Mouse (Mus musculus) frontal cortex, postnatal 10 days (tissue): ENCODE results near the gene Rnf20.
"Not testable (repeated sequence)": the region's sequence is repeated elsewhere in the genome, so short reads cannot be mapped to it uniquely, and the experiment has no call there.

ENCODE experiments used
- DNase-seq, 2 experiments: peaks; one replicate each; pipeline ENCODE4 v3.0.0; 2022; ENCODE audit warnings: low spot score in 2 of 2, mixed read lengths in 1 of 2

The Rnf20 gene

DNA sequence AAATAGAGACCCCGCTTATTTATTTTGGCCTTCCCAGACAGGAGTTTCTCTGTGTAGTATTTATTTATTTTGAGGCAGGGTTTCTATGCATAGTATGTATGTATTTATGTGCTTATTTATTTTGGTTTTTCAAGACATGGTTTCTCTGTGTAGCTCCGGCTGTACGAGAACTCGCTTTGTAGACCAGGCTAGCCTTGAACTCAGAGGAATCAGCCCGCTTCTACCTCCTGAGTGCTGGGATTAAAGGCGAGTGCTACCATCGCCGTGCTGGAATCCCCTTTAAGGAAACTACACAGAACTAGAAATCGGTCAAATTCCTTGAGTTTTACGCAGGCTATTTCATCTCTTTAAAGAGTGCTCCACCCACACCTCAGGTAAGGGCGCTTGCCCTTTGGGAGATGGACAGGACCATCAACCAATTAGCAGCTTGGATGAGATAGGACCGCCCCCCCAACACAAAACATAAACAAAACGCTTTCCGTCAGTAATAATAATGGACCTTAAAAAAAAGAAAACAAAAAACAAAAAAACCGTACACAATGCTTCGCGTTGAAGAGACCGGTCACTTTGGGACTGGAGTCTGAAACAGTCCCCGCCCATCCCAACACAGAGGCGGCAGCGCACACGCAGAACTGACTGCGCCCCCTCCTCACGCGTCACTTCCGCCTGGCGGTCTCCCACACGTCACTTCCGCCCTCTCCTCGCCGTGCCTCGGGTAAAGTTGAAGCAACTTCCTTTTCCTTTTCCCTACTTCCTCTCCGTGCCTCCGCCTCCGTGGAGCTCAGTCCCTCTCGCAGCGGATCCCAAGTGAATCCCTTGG, at the start of gene Rnf20:
Gene Rnf20 (plus strand): TSS at position 688 of the 820 bp plus-strand sequence.
- peak; percentile 94 to 95 for DNase-seq

DNA sequence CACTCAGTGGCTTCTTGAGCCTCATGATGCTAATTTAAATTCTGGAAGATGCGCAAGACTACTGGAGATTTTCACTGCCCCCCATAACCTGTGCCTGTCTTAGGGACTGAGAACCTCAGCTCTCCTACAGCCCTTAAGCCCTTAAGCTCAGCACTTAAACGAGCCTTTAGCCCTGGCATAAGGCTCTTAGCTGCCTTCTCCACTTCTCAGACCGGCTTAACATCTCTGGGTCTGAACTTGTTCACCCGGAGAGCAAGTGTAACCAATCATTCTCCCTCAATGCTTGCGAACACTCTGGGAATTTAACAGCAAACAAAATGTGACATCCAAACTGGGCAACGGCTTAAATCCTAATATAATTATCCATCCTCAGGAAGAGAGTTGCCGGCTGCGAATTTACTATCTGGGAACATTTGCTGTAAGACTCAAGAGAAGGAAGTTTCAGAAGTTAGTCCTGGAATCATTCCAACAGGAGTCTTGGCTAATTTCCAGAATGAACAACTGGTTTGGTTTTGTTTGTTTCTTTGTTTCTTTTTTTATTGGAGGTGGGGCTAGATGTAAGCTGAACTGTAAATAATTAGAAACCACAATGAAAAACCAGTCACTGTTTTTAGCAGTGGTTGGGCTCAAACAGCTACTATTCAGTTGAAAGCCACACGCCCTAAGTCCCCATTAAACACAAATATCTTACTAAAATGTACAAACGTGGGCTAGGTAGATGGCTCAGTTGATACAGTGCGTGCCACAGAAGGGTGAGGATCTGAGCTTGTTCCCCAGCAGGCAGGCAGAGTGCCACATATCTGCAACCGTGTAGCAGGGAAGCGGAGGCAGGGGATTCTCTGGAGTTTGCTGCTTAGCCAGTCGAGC, 47.6 kb upstream of the Rnf20 start:
- no peak for DNase-seq

DNA sequence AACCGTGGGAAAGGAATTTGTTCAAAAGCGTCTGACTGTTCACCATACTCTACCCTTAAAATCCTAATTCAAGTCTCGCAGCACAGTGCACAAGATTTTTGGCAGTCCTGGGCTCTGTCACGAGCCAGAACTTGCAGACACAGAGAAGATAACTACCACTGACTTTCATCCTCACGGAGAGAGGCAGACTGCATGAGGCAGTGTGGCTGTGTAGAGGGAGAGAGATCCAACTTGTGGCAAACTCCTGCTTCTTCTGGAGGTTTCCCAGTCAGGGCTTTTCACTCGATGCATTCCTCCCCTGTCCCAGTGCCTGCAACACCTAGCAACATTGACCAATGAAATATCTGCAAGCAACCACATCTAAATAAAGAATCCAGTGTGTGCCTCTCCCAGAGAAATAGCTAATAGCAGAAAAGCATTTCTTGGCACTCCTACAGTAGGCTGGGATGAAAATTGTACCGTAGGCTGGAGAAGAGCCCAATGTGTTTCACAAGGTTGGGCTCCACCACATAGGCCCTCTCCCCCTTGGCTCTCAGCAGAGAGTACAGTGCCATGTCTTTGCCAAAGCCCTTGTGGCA, 46.2 kb upstream of the Rnf20 start:
- DNase-seq = no peak

DNA sequence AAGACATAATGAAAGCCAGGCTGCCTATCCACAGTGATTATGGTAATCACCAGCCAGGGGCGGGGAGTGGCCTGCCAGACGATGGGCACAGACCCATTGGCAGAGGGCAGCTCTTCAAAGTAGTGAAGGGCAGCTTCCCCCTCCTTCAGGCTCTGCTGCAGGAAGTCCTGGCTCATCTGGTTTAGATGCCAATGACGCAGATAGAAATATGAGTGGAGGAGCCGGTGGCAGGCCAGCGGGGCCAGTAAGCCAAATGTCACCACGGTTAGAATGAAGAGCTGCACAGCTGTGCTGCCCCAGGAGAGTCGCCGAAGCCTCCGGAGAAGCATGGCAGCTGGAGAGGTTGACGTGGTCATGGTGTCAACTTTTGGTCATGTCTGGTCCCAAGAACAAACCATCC, 45.0 kb upstream of the Rnf20 start:
- no peak for DNase-seq

DNA sequence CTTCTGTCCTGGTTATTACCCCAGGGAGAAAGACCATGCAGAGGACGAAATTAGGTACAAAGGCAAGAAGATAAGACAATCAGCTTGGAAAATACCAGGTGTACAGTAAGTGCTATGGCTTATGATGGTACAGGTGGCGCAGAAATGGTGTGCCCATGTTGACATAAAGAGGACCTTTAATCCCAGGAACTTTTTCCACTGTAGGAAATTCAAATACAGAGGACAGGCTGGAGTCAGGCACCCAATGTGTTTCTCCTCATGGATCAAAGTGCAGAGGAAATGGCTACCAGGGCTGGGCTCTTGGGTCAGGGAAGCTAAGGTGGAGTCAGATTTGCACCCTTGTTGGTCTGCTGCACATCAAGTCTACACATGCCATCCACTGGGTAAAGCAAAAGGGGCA, 41.7 kb upstream of the Rnf20 start:
- DNase-seq = no peak

DNA sequence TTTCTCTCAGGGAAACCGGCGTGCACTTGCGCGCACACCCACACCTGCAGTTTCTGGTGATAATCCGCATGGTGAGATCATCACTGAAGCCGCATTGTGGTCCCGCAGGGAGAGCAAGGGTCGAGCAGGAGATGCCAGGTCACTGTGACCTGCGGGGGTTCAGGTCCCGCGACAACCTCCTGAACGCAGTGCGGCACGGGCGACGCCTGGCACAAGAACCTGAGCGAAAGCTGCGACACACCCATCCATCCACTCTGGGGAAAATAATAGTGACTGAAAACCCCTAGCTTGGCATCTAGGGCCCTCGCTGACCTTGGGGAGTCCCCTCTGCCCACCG, 35.0 kb upstream of the Rnf20 start:
- DNase-seq = no peak

DNA sequence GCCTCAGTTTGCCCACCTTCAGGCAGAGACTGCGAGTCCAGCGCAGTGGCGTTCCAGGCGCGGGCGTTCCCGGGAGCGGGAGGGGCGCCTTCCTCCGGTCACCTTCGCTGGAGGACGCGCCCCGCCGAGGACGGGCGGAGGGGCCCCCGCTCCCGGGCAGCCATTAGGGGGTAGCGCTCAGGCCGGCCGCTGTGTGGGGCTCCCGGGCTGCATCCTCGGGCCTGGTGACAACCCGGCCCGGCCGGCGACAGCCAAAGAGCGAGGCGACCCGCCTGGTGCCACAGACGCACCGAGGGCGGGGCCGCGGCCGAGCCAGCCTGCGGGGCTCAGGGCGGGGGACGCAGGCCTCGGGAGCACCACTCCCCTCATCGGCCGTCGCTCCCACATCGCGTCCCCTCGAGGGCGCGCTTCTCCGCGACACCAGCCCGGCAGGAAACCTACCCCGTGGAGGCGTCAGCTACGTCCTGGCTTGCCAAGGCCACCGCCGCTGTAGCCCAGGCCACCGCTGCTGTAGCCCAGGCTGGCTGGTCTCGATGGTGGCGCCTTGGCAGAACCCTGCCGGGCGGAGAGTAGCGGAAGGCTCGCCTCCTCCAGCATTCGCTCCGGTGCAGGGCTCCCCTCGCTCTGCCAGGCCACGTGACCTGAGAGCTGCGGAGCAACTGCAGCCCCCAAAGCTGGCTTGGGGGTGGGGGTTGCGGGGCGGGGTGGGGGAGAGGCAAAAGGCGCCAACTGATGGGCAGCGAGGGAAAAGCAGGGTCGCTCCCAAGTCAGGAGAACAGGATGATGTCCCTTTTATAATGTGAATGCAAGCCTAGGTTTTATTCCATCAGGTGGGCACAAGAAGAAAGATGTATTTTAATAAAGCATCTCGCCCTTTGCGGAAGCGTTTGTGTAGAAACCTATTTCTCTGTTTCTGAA, 34.4 kb upstream of the Rnf20 start, which contains the start of gene Tmem246:
Gene Tmem246 (minus strand): TSS at position 694 of the 918 bp plus-strand sequence.
- peak; percentile 50 to 75 for DNase-seq

DNA sequence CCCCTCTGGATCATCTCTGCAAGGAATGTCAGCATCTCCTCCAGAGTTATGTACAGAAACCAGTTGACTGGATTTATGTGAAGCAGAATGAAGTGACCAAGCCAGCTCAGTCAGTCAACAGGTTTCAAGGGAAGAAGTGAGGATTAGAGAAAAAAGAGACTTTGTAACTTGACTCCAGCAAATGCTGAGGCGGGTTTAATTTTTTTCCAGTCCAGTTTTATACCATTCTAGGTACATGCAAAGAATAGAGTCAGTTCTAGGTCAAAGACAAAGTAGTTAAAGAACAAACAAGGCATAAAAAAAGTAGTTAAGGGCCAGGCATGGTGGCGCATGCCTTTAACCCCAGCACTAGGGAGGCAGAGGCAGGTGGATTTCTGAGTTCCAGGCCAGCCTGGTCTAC, 28.6 kb upstream of the Rnf20 start:
- DNase-seq = no peak

DNA sequence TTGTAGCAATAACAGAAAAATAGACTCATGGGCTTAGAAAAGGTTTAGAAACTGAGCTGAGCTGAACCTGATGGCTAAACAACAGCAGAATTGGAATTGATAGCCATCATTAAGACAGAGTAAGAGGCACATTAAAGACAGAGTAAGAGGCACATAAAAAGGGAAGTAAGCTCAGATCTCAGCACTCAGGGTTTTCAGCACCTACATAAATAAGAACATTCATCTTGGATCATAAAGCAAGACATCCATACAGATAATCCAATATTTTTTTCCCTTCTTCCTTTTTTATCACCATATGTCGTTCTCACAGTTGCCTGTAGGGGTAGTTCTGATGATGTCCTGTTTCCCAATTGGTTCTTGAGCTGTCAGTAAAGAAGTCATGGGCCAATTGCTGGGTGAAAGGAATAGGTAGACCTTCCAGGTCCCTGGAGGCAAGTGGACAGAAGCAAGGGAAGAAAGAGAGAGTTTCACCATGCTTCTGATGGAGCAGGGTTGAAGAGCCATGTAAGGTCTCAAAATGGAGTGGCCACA, 27.7 kb upstream of the Rnf20 start:
- DNase-seq = no peak

DNA sequence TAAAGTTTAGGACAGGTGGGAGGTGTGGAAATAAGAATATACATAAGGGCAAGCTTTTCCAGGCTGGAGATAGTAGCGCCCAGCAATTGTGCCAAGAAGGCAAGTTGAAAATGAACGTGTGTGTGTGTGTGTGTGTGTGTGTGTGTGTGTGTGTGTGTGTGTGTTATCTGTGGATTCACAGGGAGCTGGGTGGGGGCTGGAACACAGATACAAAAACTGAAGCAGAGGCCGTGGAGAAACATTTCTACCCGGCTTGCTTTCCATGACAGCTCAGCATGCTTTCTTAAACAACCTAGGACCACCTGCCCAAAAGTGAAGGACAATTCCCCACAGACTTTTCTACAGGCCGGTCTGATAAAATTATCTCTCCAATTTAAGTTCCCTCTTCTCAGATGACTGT, 27.2 kb upstream of the Rnf20 start:
- no peak for DNase-seq

DNA sequence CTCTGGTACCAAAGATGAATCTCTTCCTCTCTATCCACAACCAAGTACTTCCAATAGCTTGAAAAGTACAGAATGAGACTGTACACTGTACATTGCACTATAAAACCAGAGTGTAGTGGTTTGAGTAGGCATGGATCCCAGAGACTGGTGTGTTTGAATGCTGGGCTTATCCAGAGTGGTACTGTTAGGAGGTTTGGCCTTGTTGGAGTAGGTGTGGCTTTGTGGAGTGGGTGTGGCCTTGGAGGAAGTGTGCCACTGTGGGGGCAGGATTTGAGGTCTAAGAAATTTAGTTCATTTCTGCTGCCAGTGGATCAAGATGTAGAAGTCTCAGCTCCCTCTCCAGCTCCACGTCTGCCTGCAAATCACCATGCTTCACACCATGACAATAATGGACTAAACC, 26.3 kb upstream of the Rnf20 start:
- DNase-seq = no peak

DNA sequence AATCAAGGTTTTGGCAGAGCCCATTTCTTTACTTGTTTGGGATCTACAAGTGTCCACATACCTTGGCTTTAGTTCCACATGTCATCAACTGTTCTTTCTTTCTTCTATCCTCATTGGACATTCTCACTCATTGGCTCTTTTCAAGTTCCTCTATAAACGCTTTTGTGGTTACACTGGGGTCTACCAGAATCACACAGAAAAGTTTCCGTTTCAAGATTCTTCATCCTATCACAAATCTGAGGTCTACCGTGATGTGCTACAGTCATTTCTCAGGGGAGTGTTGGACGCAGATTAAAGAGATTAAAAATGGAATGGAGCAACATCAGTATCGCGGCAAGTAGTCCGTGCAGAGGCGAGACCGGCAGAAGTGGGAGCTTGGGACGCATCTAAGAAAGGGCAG, 14.9 kb upstream of the Rnf20 start:
- no peak for DNase-seq

DNA sequence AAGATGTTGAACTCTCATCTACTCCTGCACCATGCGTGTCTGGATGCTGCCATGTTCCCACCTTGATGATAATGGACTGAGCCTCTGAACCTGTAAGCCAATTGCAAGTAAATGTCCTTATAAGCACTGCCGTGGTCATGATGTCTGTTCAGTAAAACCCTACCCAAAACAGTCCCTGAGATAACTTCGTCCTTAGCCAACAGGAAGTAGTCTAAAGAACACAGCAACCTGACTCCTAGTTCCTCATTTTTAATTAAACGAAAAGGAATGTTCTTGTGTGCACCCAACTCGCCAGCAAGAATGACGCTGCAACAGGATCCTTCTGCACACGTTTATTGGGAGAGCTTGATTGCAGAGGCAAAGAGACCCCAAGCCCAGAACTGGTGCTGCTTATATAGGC, 11.9 kb upstream of the Rnf20 start:
- DNase-seq = not testable (repeated sequence)

DNA sequence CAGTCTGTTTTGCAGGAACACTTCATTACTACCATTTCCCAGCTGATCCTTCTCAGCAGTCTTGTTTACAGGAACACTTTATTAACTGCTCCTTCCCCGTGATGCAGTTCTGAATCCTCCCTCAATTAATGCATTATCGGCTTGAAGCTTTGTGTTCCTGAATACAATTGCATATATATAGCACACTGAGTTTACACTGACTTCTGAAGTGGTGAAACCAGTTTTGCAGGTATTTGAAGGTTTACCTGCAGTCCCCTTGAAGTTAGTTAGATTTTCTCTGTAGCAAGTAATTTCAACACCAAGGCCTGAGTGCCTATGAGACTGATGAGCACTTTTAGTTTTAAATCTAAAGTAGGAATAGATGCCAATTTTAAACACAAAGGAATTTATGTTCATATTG, 9.5 kb upstream of the Rnf20 start:
- DNase-seq = no peak

DNA sequence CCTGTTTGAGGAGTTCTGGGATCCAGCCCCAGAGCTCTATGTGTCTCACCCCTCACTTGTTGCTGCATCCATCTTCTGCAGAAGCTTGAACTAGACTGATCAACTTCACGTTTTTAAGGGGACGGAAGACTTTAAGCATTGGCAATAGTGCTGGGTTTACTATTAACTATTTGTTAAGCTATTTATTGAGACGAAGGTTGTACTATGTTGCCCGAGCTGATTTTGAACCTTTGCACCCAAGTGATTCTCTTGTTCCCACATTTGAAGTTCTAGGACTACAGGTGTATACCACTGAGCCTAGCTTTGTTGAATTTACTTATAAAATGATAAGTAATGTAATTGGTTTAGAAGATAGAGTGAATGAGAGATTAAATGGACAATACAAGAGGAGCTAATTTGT, 7.9 kb upstream of the Rnf20 start:
- DNase-seq = no peak

DNA sequence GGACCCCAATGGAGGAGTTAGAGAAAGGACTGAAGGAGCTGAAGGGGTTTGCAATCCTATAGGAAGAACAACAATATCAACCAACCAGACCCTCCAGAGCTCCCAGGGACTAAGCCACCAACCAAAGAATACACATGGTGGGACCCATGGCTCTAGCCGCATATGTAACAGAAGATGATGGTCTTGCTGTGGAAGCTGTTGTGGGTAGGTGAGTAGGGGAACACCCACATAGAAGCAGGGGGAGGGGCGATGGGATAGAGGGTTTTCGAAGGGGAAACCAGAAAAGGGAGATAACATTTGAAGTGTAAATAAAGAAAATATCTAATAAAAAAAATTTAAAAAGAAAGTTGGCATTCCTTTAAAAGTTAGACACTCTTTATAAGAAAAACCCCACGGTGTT, 6.8 kb upstream of the Rnf20 start:
- not testable (repeated sequence) for DNase-seq

DNA sequence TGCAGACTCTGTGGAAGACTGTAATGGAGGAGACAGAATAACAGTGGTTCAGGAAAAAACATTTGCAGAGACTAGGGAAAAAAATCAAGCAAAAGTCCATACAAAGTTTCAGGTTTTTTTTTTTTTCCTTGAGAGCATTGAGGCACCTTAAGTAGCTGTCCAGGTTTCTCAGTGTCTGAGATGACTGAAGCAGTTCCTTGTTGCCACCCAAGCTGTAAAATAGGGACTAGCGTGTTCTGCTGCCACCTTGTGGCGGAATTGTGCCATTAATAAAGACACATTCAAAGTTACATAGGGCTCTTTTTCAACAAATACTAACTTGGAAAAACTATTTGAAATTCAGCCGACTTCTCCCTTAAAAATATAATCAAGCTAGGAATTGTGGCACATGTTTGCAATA, 4.8 kb upstream of the Rnf20 start:
- peak; percentile 39 to 71 for DNase-seq

DNA sequence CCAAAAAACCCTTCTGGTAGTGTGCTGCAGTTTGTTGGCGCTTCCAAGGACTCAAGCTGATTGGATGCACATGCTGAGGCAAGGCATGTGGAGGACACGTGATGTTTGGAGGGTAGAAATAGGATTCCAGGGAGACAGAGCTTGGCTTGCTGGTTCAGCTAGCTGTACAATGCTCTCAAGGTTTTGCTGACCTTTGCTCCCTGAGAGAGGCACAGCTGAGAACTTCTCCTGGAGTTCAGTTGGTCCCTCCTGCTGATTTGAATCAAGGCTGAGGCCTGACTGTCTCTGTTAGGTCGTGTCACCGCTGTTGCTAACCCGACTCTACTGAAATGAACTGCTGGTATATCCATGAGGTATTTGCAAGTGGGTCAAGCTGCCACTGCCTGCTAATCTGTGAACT, 2.9 kb upstream of the Rnf20 start:
- DNase-seq = no peak

DNA sequence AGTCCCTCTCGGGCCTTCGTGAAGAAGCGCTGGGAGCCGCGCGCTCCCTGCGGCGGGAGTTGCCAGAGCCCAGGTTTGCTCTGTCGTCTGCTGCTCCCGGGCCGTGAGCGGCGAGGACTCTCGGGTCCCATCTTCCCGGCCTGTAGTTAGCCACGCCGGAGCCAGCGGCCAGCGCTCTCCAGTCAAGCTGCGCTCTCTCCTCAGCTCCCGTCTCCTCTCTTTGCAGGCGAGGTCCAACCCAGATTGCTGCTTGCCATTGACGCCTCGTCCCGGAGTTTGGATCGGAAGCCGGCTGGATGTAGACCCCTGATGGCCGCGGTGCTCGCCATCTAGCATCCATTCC, 304 bp downstream of the Rnf20 start:
- no peak for DNase-seq

DNA sequence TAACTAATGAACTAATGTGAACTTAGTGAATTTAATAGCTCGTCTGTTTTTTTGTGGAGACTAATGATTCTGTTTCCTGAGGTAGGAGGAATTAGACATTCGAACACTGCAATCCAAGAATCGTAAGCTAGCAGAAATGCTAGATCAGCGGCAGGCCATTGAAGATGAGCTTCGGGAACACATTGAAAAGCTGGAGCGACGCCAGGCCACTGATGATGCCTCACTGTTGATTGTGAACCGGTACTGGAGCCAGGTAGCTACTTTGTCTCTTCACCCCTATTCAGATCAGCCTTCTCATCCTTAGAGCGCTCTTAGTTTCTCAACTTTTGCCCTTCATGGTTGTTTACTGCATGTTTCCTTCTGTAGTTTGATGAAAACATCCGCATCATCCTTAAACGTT, 6.0 kb downstream of the Rnf20 start:
- DNase-seq = no peak

DNA sequence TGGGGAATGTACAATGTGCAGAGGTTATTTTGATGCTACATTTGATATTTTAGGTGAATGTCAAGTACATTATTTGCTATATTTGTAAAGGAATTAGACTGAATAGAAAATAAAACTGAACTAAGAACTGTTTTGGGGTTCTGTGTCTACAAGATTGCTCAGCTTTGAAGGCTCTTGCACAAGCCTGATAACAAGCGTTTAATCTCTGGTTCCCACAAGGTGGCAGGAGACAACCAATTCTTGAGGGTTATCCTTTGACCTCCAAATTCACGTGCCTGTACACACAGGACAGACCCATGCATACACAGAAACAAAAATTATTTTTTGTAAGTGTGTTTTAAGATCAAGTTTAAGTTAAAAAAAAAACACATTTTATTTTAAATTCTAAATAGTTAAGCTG, 8.1 kb downstream of the Rnf20 start:
- DNase-seq = no peak

DNA sequence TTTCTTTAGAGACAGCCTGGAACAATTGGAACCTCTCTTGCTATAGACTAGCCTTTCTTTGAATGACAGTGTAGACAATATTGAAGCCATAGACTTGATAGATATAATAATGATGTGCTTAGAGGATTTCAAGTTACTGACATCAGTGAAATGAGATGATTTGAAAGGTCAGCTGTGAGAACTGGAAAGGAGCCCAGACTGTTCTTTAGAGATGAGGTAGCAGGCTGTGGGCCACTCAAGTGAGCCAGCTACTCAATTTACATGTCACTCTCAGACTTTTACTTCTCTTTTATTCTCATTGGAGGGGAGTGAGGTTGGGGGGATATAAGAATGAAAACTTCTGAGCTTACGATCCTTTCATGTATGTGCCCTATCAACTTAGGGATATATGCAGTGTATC, 27.6 kb downstream of the Rnf20 start:
- no peak for DNase-seq
